Mouse (Mus musculus) MEL (cell line): ENCODE measurements at regions not wholly inside any gene's neighbourhood (a gene's known extent, or its start where the extent isn't known, plus 50 kb on each side); places are given as distances from the start of the nearest gene placed in this dataset.

Source experiments
- DNase-seq: peaks from one replicate; pipeline ENCODE4 v3.0.0; 2011; ENCODE audit warnings: low read depth, low spot score
- H3K27ac ChIP-seq: 2 replicates; pipeline ENCODE4 v1.5.1; 2012; ENCODE audit warnings: low read depth, mild to moderate bottlenecking, control low read depth, low read length, moderate library complexity; ENCODE audit not compliant: control insufficient read depth
- H3K27me3 ChIP-seq, 2 experiments: fragments of 150-350 bp in 1 of 2; sonication (generic) in 1 of 2; 2 replicates each; pipeline ENCODE4 v1.6.1; 2012; ENCODE audit warnings: low read length in 2 of 2, mild to moderate bottlenecking in 2 of 2, improper control_type of control experiment in 1 of 2, moderate library complexity in 1 of 2; ENCODE audit not compliant: insufficient read depth in 2 of 2, control insufficient read depth in 1 of 2
- H3K36me3 ChIP-seq, 2 experiments: 2 replicates each; pipeline ENCODE4 v1.6.1; 2012 to 2014; ENCODE audit warnings: low read length in 2 of 2, improper control_type of control experiment in 1 of 2, inconsistent platforms in 1 of 2, mild to moderate bottlenecking in 1 of 2; ENCODE audit not compliant: insufficient read depth in 2 of 2, control insufficient read depth in 1 of 2
- H3K4me1 ChIP-seq, 2 experiments: fragments of 150-350 bp in 1 of 2; sonication (generic) in 1 of 2; 2 replicates each; pipeline ENCODE4 v1.6.1; 2012; ENCODE audit warnings: low read length in 2 of 2, improper control_type of control experiment in 1 of 2, mild to moderate bottlenecking in 1 of 2; ENCODE audit not compliant: insufficient read depth in 2 of 2, control insufficient read depth in 1 of 2
- H3K4me3 ChIP-seq, 2 experiments: fragments of 150-350 bp in 1 of 2; sonication (generic) in 1 of 2; 2 replicates each; pipeline ENCODE4 v1.5.1; 2012; ENCODE audit warnings: low read depth in 2 of 2, low read length in 2 of 2, mild to moderate bottlenecking in 2 of 2, moderate library complexity in 2 of 2, control low read depth in 1 of 2, improper control_type of control experiment in 1 of 2; ENCODE audit not compliant: control insufficient read depth in 1 of 2, insufficient read depth in 1 of 2
- H3K79me2 ChIP-seq: 2 replicates; pipeline ENCODE4 v1.6.1; 2012; ENCODE audit warnings: mild to moderate bottlenecking, low read length, moderate library complexity; ENCODE audit not compliant: control insufficient read depth, poor library complexity, insufficient read depth
- H3K9ac ChIP-seq: 2 replicates; pipeline ENCODE4 v1.6.1; 2012; ENCODE audit warnings: low read depth, mild to moderate bottlenecking, control low read depth, low read length, moderate library complexity; ENCODE audit not compliant: control insufficient read depth, poor library complexity, severe bottlenecking
- H3K9me3 ChIP-seq: fragments of 150-350 bp; sonication (generic); replicated peaks from 2 replicates; pipeline ENCODE4 v1.6.1; 2012; ENCODE audit warnings: mild to moderate bottlenecking, low read length, improper control_type of control experiment, moderate library complexity; ENCODE audit not compliant: insufficient read depth
- BHLHE40 ChIP-seq: IDR thresholded peaks from 2 replicates; pipeline ENCODE4 v1.6.1; 2012; ENCODE audit warnings: low read depth, mild to moderate bottlenecking, inconsistent platforms, low read length, improper control_type of control experiment, borderline replicate concordance
- CHD2 ChIP-seq: IDR thresholded peaks from 2 replicates; pipeline ENCODE4 v1.6.1; 2011; ENCODE audit warnings: low read length, improper control_type of control experiment
- ELF1 ChIP-seq: IDR thresholded peaks from 2 replicates; pipeline ENCODE4 v1.6.1; 2014; ENCODE audit warnings: low read depth, mild to moderate bottlenecking, inconsistent platforms, low read length, improper control_type of control experiment, moderate library complexity
- EP300 ChIP-seq, 2 experiments: IDR thresholded peaks; 2 replicates each; pipeline ENCODE4 v1.6.1; 2011; ENCODE audit warnings: improper control_type of control experiment in 2 of 2, low read length in 2 of 2, low read depth in 1 of 2, mild to moderate bottlenecking in 1 of 2
- ETS1 ChIP-seq: IDR thresholded peaks from 2 replicates; pipeline ENCODE4 v1.6.1; 2012; ENCODE audit warnings: low read depth, mild to moderate bottlenecking, inconsistent platforms, low read length, improper control_type of control experiment, moderate library complexity
- GABPA ChIP-seq: IDR thresholded peaks from 2 replicates; pipeline ENCODE4 v1.6.1; 2012; ENCODE audit warnings: low read depth, mild to moderate bottlenecking, inconsistent platforms, low read length, improper control_type of control experiment, moderate library complexity
- GATA1 ChIP-seq: IDR thresholded peaks from 2 replicates; pipeline ENCODE4 v1.6.1; 2011; ENCODE audit warnings: low read depth, low read length, improper control_type of control experiment
- JUND ChIP-seq: IDR thresholded peaks from 2 replicates; pipeline ENCODE4 v1.6.1; 2011; ENCODE audit warnings: low read depth, mild to moderate bottlenecking, improper control_type of control experiment, low read length
- MAFK ChIP-seq: IDR thresholded peaks from 2 replicates; pipeline ENCODE4 v1.6.1; 2011; ENCODE audit warnings: low read depth, mild to moderate bottlenecking, low read length, improper control_type of control experiment, borderline replicate concordance
- MAX ChIP-seq: IDR thresholded peaks from 2 replicates; pipeline ENCODE4 v1.6.1; 2011; ENCODE audit warnings: low read length, improper control_type of control experiment
- MXI1 ChIP-seq: IDR thresholded peaks from 2 replicates; pipeline ENCODE4 v1.6.1; 2011; ENCODE audit warnings: mild to moderate bottlenecking, low read depth, low read length, improper control_type of control experiment
- MYC ChIP-seq: IDR thresholded peaks from 2 replicates; pipeline ENCODE4 v1.6.1; 2011; ENCODE audit warnings: low read depth, mild to moderate bottlenecking, low read length, improper control_type of control experiment, moderate library complexity
- NELFE ChIP-seq: IDR thresholded peaks from 2 replicates; pipeline ENCODE4 v1.6.1; 2011; ENCODE audit warnings: low read depth, low read length, improper control_type of control experiment
- POLR2A ChIP-seq, 2 experiments: IDR thresholded peaks; 2 replicates each; pipeline ENCODE4 v1.6.1; 2011 to 2012; ENCODE audit warnings: low read length in 2 of 2, mild to moderate bottlenecking in 2 of 2, control low read depth in 1 of 2, improper control_type of control experiment in 1 of 2, low read depth in 1 of 2, moderate library complexity in 1 of 2; ENCODE audit not compliant: control insufficient read depth in 1 of 2, insufficient read depth in 1 of 2, poor library complexity in 1 of 2
- RAD21 ChIP-seq: IDR thresholded peaks from 2 replicates; pipeline ENCODE4 v1.6.1; 2011; ENCODE audit warnings: mild to moderate bottlenecking, low read depth, low read length, improper control_type of control experiment
- RCOR1 ChIP-seq: IDR thresholded peaks from 2 replicates; pipeline ENCODE4 v1.6.1; 2012; ENCODE audit warnings: low read depth, mild to moderate bottlenecking, inconsistent platforms, low read length, improper control_type of control experiment
- SIN3A ChIP-seq: IDR thresholded peaks from 2 replicates; pipeline ENCODE4 v1.6.1; 2012; ENCODE audit warnings: low read length, improper control_type of control experiment, inconsistent platforms
- SMC3 ChIP-seq: IDR thresholded peaks from 2 replicates; pipeline ENCODE4 v1.6.1; 2011; ENCODE audit warnings: low read depth, low read length, improper control_type of control experiment
- TBP ChIP-seq: IDR thresholded peaks from 2 replicates; pipeline ENCODE4 v1.8.0; 2011; ENCODE audit warnings: low read depth, low read length, improper control_type of control experiment
- USF1 ChIP-seq: IDR thresholded peaks from 2 replicates; pipeline ENCODE4 v1.6.1; 2014; ENCODE audit warnings: low read depth, mild to moderate bottlenecking, inconsistent platforms, low read length, improper control_type of control experiment, moderate library complexity
- ZKSCAN1 ChIP-seq: IDR thresholded peaks from 2 replicates; pipeline ENCODE4 v1.6.1; 2012; ENCODE audit warnings: low read depth, mild to moderate bottlenecking, inconsistent platforms, low read length, improper control_type of control experiment, moderate library complexity

DNA sequence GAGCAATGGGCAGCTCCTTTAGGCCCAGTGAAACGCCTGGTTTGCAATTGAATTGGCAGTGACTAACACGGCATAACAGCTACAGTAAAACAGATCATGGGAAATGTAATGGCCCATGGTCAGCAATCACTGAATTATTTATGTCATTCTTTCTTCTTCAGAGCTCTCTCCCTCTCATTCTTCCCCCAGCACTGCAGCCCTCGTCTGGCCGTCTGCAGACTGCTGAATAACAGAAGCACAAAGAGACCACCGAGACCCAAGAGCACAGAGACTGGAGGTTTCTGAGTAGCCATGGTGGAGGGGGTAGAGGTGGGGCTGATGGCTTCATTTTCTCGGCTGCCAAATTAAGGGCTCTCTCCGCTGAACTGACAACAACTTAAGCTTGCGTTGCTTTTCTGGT lies 130.7 kb upstream of the Tle3 start:
- H3K9ac ChIP-seq, result no peak overlapping the region
- no peak for DNase-seq
- no peak overlapping the region for H3K4me3 ChIP-seq
- no peak for TF ChIP-seq CHD2
- no peak for TF ChIP-seq RCOR1
- TF ChIP-seq ZKSCAN1, result no peak
- TF ChIP-seq BHLHE40, result no peak
- TF ChIP-seq USF1, result no peak
- TF ChIP-seq GABPA, result no peak
- no peak for TF ChIP-seq ETS1
- no peak for TF ChIP-seq JUND
- no peak for TF ChIP-seq SMC3
- no peak for TF ChIP-seq RAD21
- no peak for TF ChIP-seq POLR2A (IDR thresholded peaks at IDR 0.05; ENCODE audit: control insufficient read depth in 1 of 2, insufficient read depth in 1 of 2, low read depth in 1 of 2, low read length in 2 of 2, poor library complexity in 1 of 2)
- no peak for TF ChIP-seq MXI1
- no peak for TF ChIP-seq MAFK
- TF ChIP-seq MAX, result no peak
- TF ChIP-seq EP300 (IDR thresholded peaks at IDR 0.05; ENCODE audit: low read depth in 1 of 2, low read length in 2 of 2), result no peak
- TF ChIP-seq GATA1, result no peak
- TF ChIP-seq SIN3A, result no peak
- TF ChIP-seq NELFE, result no peak
- no peak for TF ChIP-seq MYC
- no peak for TF ChIP-seq TBP
- H3K27me3 ChIP-seq, result peaks cover 0 to 4% of the 10 kb centered on the region in 2 experiments; a peak in 2 of 4 replicates
- H3K9me3 ChIP-seq, result no peaks in the 10 kb centered on the region
- no peaks in the 10 kb centered on the region for H3K79me2 ChIP-seq
- H3K4me1 ChIP-seq, result no peaks in the 10 kb centered on the region
- H3K27ac ChIP-seq, result no peak overlapping the region
- H3K36me3 ChIP-seq, result no peaks in the 10 kb centered on the region

DNA sequence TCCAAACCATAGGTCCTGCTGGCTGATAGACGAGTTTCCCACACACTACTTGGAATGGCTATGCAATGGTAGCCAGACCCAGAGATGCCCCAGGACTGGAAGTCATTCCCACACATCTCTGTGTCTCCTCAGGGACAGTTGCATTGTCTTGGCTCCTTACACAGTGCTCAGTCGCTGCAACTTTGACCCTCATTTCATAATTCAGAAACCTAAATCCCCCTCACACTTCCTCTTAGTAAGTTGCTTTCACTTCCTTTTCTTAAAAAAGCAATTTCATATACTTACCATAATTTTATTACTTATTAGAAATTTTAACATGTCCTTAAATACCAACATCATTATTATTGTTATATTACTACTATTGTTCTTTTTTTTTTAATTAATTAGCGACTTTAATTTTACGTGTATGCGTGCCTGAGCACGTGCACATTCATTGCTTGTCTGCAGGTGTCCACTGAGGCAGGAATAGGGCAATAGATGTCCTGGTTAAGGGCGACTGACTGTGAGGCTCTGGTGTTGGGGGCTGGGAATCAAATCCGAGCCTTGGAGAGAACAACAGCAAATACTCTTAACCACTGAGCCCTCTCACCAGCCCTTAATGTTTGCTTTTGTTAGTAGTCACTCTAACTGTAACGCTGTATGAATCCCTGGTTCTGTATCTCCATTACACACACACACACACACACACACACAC lies 129.9 kb upstream of the Tle3 start:
- no peak overlapping the region for H3K9ac ChIP-seq
- no peaks in the 10 kb centered on the region for H3K4me1 ChIP-seq
- H3K27me3 ChIP-seq, result peaks cover 0 to 4% of the 10 kb centered on the region in 2 experiments; a peak in 2 of 4 replicates
- TF ChIP-seq GABPA (no peak), ELF1 (no peak), BHLHE40 (no peak)
- no peak for DNase-seq
- H3K27ac ChIP-seq, result no peak overlapping the region
- no peak overlapping the region for H3K4me3 ChIP-seq
- H3K9me3 ChIP-seq, result no peaks in the 10 kb centered on the region
- H3K79me2 ChIP-seq, result no peaks in the 10 kb centered on the region
- no peaks in the 10 kb centered on the region for H3K36me3 ChIP-seq
